Mouse (Mus musculus): ENCODE results near the gene Timp3.

Gene Timp3

DNA sequence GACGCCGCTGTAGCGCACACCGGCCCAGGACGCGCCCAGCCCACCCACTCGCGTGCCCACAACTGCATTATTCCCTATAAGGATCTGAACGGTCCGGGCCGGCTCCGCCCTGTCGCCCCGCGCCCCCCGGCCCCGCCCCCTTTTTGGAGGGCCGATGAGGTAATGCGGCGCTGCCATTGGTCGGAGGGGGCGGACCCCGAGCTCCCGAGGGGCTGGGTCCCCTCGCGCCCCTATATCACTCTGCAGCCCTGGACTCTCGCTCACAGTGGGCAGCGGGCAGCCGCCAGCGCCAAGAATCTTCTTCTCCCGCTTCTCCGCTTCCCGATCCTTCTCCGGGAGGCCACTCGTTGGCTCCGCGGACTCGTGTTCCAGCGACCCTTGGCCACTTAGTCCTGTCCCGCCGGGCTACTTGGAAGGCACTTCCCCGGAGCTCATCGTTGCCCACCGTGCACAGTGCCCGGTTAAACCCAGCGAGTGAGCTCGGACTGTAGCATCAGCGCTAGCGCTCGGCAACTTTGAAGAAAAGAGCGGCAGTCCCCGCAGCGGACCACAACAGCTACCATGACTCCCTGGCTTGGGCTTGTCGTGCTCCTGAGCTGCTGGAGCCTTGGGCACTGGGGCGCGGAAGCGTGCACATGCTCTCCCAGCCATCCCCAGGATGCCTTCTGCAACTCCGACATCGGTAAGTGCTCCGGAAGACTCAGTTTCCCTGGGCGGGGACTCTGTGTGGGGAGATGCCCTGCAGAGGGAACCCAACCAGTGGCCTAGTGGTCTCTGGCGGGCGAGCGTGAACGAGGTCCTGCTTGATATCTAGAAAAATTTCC is at the start of gene Timp3:
Gene Timp3 (plus strand): TSS at position 80 of the 824 bp plus-strand sequence.
- DNase-seq (ENCODE audit: low read depth, low spot score), result no peak

DNA sequence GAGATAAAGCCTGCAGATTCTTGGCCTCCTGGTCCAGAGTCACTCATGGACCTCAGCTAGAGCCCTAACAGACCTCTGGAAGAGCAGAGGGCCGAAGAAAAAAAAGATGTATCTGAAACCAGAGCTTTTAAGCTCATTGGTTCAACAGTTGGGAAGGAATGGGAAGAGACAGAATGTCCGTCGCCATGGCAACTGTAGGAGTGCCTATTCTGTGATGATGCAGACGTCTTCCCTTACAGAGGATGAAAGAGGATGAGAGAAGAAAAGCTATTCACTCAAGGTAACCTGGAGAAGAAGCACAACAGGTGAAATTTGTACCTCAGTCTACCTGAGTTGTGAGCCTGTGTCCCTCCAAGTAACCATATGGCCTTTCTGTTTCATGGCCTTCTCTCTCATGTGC is 44.0 kb upstream of the Timp3 start:
- no peak for DNase-seq (ENCODE audit: low read depth, low spot score)

DNA sequence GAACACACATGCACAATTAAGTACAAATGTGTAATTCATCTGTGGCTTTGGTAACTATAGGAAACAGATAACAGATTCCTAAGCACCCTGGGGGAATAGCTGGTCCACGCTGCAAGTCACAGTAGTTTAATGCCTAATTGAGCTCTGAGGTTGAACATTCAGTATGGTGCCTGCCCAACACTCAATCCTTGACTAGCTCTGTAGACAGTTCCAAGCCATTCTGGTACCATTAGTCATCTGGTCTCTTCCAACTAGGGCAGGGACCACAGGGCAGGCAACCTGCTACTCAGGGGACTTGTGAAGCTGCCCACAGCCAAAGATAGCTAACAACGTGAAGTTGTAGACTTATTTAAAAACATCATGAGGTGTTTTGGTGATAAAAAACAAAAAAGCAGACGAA is 43.1 kb upstream of the Timp3 start:
- DNase-seq (ENCODE audit: low read depth, low spot score), result peak; percentile 25

DNA sequence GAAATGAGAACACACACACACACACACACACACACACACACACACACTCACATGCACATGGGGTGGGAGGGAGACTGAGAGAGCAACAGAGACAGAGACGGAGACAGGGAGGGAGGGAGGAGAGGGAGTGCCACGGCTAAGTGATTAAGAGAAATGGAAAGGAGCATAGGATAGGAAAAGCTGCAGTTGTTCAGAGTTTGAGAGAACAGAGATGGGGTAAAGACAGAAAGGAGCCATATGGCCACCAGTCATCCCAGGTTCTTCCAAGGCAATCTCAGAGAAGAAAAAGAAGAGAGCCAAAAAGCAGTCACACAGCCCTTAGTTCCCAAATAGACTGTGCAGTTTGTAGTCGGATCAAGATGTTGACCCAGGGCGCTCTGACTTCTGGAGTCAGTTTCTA is 42.1 kb upstream of the Timp3 start:
- DNase-seq (ENCODE audit: low read depth, low spot score), result no peak

DNA sequence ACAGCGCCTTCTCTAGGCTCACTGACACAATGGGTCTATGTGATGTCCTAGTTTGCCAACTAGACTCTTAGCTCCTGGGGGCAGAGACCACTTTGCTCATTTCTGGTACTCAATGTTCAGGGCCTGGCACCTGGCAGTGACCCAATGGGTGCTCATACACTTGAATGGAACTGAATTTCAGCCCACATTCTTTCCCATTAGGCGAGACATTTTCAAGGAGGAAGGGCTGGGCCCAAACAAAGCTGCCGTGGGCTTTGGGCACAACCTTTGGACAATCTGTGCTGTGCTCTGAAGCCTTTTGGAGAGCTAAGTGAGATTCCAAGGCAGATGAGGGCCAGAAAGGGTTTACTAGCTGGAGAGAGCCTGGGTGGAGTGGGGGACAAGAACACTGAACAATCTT is 41.2 kb upstream of the Timp3 start:
- DNase-seq (ENCODE audit: low read depth, low spot score), result no peak

DNA sequence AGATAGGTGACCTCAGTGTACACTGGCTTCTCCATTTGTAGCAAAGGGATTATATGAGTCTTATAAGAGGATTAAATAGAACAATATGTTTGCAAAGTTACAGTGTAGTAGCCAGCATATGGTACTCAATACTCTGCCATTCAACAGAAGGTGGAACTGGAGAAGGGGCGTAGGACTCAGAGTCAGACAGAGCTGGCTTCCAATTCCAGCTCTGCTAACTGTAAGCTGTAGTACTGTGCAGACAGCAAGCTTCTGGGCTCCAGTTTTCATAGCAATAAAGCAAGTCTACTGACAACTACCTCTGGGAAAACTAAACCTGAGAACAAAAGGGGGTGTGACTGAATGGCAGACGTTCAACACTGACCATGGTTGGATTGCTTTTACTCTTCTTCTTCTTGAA is 38.4 kb upstream of the Timp3 start:
- no peak for DNase-seq (ENCODE audit: low read depth, low spot score)

DNA sequence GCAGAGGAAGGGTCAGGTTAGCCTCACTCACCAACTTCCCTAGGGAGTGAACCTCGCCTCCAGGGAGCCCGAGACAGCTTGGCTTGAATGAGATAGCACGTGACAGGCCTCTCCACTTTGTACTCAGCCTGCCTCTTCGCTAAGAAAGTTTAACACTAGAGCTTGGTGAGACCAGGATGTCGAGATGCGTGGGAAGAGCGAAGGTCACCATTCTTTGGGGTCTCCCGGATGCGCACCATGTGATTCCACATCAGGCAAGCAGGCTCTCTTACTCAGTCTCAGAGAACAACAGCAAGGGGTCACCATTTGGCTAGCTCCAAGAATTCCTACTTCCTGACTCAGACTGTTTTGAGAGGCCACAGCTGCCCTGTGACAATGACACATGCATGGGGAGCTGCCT is 35.6 kb upstream of the Timp3 start:
- DNase-seq (ENCODE audit: low read depth, low spot score), result peak; percentile 69

DNA sequence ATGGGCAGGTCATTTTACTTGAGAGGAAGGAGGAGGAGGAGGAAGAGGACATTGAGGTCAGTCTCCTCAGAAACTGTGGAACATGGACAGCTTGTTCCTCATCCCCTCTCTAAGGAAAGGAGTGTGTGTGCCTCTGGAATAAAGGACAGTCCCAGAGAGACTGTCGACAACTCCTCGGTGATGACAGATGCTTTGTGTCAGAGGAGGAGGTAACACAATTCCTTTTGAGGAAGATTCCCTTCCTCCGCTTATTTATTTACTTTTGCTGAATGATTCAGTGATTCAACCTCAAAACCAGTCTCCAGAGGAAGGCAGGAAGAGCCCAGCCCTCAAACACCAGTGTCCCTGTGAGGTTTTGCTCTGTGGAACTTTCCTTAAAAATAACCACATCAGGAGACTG is 29.9 kb upstream of the Timp3 start:
- peak; percentile 86 for DNase-seq (ENCODE audit: low read depth, low spot score)

DNA sequence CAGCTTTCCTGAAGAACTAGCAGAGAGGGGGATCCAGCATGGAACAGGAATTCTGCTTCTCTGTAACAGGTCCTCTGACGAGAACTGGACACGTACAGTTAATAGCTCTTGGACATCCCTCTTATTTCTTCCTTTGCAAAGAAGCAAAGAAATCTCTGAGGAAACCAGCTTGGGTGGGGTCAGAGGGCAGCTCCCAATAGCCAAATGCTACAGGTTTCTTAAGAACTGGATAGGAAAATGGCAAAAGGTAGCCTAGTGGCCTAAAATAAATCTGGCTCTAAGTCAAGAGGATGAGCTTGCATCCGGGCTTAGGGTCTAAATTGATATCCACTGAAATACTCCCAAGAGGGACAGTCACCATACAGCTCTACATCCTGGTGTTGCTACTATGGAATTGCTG is 27.3 kb upstream of the Timp3 start:
- DNase-seq (ENCODE audit: low read depth, low spot score), result no peak

DNA sequence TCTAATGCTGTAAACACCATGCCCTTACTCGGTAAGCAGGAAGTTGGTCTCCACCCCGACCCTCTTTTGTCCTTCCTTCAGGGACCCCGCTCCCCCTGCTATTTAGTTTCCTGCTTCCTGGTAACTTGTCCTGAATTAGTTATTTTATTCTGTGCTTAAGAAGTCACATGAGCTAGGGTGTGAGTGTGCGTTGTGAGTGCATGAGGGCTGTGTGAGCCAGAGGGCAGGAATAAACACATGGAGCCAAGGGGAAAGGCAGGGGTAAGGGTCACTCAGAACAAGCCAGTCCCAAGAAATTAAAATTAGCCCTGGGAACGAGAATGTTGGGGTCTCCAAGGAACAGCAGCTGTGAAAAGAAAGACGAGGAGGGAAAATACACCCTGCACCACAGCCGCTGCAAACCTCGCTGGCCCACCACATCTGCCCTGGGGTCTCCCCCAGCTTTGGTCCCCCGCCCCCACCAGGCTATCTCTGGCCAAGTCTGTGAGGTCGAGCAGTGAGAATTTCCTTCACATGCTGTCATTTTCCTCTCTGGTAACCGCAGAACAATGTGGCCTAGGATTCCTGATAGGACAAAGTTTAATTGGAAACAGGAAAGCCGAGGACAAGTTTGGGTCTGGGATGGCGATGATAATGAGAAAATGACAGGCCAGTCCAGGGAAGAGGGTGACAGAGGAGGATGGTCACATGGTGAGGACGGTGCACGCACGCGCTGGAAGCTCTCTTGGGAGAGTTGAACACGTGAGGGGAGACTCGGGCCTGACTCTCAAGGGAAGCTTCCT is 26.6 kb upstream of the Timp3 start:
- DNase-seq (ENCODE audit: low read depth, low spot score), result no peak

DNA sequence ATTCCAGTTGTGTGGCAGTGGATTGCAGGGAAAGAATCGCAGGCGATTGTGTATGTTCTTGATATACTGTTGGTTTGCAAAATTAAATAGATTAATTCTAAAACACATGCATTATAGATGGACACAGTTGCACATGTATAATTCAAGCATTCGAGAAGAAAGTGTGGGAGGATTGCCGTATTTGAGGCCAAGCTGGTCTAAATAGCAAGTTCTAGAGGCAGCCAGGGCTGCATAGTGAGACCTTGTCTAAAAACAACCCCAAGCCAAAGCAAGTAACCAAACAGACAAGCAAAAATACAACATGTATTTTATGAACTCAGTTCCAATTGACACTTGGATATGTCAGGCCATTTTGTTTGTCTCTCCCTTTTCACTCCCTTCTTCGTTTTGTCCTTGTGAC is 24.6 kb upstream of the Timp3 start:
- no peak for DNase-seq (ENCODE audit: low read depth, low spot score)

DNA sequence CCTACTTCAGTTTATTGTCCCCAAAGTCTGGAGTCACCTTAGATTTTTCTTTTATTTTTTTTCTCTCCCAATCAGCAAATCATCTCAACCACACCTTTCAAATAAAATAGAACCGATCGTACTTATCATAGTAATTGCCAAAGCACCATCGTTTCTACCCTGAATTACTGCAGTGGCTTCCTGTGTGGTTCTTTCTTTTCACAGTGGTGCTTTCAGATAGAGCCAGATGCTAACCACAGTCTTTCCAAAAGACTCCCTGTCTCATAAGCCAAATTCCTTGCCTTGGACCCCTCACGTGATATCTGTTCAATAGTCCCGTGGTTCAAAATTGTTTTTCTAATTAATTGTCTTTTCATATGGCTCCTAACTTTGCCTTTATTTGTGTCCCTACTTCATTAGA is 22.8 kb upstream of the Timp3 start:
- no peak for DNase-seq (ENCODE audit: low read depth, low spot score)

DNA sequence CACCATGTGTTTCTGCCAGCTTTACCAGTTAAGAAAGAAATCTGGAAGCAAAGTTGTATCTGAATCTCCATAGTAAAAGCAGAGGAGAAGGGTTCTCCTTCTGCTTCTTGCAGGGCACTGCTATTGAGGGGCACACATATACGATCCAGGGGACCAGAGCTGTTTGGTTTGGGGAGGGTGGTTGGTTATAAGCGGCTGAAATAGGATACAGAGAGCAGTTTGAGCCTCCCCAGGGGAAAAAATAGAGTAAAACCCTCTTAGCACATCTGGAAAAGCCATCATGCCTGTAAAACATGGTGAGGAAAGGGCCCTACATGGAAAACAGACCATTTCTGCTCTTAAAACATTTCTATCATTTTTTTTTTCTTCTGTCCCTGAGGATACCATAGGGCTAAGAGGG is 21.7 kb upstream of the Timp3 start:
- no peak for DNase-seq (ENCODE audit: low read depth, low spot score)

DNA sequence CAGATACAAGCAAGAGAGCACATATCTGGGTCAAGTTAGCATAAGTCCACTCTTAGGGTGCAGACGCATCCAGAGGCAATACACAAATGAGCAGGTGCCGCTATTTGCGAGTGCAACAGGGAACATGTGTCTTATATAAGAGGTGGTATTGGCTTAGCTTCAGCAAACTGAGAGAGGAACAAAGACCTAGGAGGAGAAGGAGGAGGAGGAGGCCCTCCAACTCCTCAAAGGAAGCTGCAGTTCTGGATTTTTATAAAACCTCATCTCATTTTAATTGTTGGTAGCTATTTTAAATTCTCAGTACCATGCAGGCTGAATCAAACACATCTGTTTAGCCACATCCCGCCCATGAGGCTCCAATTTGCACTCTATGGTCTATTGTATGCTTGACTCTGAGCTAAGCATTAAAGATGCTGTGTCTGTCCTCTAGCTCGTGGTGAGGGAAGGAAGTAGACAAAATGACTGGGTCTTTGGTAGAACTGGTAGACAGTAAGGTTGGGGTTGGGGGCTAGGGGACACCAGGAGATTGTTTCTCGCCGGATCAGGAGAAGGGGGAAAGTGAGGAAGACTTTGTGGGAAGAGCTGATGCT is 20.5 kb upstream of the Timp3 start:
- no peak for DNase-seq (ENCODE audit: low read depth, low spot score)

DNA sequence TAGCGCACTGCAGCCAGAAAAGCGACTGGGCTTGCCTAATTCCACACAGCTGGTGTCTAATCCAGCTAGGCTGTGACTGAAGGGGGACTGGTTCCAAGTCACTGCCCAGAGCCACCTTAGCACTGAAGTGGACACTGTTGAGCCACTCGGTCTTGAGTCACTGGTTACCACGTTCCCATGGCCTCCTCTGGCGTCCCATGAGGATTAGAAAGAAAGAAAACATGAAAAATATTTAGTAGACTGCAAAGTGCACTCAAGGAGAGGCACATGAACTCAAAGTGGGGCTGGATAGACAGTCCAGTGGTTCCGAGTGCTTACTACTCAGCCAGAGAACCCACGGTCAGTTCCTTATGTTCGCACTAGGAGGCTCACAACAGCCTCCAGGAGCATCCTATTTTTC is 18.9 kb upstream of the Timp3 start:
- no peak for DNase-seq (ENCODE audit: low read depth, low spot score)

DNA sequence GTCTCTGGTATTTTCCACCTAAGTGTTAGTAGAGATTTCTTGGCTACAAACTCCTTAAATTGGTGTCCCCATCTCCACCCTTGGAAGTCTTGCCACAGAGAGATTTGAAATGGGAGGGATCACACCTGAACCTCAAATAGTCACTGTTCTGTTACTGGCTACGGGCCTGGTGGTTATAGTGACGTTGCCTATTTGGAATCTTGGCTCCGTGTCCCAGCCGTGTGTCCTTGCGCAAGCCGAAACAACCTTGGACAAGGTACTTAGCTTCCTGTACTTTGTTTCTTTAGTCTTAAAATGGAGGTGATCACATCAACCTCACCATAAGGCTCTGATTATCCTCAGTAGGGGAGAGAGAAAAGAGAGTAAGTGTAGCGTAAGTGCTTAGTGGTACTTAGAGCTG is 13.7 kb upstream of the Timp3 start:
- no peak for DNase-seq (ENCODE audit: low read depth, low spot score)

DNA sequence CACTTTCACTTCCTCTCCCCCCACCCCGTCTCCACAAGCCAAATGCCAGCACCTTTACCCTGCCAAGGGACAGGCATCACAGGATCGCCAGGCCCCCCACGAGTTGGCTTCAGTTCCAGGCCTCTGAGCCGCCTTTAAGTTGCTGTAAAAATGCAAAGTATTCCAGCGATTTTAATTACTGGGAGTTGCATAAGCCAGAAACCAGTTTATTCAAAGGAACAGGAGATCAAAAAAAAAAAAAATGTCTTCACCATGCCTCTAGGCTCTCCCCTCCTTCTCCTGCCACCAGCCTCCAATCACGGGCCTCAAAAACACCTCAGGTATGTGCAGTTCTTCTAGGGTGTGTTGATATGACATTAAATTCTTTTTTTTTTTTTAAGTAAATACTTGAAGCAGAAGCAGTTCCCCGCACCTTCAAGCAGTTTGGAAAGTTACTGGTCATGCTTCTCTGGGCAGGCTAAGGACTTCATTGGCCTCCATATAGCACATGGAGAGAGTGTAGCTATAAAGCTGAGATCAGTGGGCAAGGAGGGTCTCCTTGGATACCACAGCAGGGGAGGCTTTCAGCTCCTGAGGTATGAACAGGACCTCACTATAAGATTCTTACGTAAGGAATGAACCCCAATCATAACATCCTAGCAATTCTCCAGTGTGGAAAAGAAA is 9.9 kb upstream of the Timp3 start:
- DNase-seq (ENCODE audit: low read depth, low spot score), result peak; percentile 41

DNA sequence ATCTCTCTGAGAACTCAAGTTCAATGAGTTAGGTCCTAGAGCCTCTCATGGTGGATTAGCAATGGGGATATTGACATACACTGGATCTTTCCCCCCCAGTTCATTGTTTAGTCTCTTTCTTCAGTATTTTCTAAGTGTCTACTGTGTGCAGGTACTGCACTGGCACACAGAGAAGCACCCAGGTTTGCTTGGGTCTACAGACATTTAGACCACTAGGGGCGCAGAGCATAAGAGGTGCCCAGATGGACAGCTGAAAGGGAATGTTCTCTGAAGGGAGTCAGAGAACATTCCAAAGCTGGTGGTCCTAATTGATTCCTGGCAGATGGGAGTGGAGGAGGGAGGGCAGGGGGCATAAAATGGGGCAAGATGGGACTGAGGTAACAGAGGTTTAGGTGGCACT is 6.3 kb upstream of the Timp3 start:
- no peak for DNase-seq (ENCODE audit: low read depth, low spot score)

DNA sequence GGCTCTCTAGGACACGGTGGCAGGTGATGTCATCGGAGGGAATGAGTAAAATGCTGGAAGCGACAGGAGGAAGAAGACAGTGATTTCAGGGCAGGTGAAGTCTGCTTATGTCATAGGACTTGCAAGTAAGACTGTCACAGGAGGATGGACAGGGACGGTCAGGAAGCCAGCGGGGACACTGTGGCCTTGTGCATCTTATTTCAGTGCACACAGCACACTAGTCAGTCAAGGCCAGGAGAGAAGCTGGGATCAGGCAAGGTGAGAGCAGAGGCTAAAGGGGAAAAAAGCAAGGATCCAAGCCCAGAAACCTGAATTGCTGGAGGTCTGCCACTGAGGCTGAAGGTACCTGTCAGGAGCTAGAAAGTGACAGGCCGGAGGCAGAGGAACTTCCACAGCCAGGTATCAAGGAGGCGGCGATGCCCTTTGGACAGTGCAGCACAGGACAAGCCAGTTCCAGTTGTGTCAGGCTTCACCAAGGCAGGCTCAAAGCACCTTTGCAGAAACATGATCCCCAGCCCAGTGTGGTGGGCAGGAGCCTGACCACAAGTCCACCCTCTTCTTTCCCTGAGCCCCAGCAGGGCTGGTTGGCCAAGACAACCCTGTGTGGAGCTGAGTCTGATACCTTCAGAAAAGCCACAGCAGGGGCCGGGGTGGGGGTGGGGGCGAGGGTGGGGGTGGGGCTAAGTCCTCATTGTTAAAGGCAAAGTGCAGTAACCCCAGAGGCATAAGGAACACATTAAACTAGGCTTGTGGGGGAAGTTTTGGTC is 5.4 kb upstream of the Timp3 start:
- DNase-seq (ENCODE audit: low read depth, low spot score), result no peak

DNA sequence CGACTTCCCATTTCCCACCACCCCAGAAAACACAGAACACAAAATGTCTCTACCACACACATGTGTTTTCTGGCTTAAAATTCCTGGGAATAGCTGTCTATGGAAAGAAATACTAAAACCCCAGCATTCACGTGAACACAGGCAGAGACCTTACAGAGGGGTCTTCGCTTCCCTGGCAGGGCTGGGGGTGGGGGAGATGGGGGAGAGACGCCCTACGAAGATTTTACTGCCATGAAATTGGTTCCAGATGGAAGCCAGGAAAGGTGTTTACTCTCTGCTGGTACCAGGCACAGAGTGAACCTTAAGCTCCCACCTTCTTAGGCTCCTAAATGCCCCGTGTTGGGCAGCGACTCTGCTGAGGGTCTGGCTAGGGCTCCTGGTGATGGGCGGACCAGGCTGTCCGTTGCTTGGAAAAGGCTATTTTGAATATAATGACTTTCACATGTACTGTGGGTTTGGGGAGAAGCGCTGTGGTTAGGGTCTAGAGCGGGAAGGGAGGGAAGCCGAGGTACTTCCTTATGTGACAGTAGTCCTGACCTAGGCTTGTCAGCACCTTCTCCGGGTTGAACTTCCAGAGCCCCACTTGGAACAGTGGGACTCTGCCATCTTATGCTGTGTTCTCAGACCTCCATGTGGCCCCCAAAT is 4.6 kb upstream of the Timp3 start:
- DNase-seq (ENCODE audit: low read depth, low spot score), result no peak

DNA sequence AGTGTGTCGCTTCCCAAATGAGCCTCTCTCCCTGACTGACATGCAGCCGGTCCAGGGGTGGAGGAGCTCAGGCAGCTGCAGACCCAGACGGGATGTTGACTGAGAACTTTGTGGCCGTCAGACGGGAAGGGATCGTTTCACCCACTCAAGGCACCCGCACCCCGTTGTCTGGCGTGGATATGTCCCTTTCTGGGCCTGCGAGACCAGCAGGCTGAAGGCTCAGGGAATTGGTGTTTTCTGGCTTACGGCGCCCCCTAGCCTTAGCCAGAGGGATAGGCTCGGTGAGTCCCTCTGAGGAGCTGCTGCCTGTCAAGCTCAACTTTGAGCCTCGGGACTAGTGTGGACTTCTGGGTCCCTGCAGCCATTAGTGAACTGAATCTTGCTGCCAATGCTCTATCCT is 4.1 kb upstream of the Timp3 start:
- peak; percentile 79 for DNase-seq (ENCODE audit: low read depth, low spot score)
